Mouse (Mus musculus): ENCODE results near the gene Dok5. TPM values are rescaled to one million over a fixed set of nuclear protein-coding genes. Genes with fewer than 3 reads are reported as not detected.

The Dok5 gene
- total RNA-seq, 2 experiments from 2014 or later: 13.6 to 17.0 TPM

DNA sequence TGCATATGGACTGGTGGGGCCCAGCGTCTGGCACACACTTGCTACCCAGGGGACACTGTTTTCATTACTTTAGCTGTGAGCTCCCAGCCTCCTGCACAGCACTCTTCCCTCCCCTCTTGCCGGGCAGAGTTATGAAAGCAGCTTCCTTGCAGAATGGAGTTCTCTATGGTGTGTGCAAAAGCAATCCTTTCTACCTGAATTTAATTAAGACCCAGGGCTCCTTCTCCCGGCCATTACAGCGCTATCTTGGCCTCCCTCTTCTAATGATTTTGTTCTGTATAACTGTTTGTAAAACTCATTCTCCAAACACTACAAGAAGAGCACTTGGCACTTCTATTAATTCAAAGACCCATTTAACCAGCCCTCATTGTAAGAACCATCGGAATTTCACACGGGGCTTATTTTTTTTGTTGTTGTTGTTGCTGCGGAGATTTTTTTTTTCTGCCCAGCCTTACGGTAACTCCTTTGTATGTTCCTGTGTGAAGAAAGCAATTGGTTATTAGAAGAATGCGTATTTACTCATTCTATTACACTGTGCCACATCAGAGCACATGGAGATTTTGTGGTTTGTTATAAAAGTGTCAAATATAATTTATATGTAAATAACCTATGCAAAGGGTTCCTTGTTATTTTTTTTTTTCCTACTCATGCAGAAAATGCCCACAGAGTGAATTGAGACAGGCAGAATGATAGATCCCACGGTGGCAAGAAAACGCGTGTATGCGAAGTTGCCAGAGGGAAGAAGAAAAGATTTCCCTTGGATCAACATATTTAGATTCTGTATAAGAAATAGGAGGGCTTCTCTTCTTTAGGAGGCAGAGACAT, 170.8 kb downstream of the Dok5 start:
- intact Hi-C loops (cut with DNase I; ENCODE audit: low total_unique reads): no loop called here
- no peak for DNase-seq

- intact Hi-C loops (cut with DNase I; ENCODE audit: low total_unique reads): no loop called here
- no peak for DNase-seq
Observed at GRCm38 (mm10) chr2:170903029-170903306, 171.4 kb downstream of the Dok5 start.

GRCm38 (mm10) chr2:170903367-170903766, 171.8 kb downstream of the Dok5 start:
- no peak for DNase-seq
- intact Hi-C loops (cut with DNase I; ENCODE audit: low total_unique reads): no loop called here

DNA sequence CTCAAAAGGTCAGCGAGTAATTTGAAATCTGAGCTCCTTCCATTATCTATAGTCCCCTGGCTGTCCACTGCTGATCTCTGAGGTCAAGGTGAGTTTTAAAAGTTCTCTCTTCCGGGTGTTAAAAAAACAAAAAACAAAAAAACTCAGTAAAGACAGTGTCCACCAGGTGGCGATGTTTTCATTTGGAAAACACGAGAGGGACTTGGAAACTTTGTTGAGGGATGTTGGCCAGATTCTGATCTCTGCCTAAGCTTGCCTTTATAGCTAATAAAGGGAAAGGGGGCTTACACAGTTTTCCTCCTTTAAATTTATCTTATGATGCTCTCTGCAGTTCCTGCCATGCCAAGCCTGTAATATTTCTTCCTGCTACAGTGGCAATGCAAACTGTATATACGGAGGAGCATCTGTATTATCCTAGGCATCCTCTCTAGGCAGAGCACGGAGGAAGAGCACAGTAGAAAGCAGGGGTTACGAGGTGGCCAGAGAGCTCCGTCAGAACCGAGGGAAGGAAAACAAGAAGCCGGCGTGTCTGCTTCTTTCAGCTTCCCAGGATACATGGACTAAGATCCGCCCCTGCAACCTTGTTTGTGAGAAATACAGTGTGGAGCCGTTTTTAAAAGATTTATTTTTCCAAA, 181.1 kb downstream of the Dok5 start:
- no peak for DNase-seq

DNA sequence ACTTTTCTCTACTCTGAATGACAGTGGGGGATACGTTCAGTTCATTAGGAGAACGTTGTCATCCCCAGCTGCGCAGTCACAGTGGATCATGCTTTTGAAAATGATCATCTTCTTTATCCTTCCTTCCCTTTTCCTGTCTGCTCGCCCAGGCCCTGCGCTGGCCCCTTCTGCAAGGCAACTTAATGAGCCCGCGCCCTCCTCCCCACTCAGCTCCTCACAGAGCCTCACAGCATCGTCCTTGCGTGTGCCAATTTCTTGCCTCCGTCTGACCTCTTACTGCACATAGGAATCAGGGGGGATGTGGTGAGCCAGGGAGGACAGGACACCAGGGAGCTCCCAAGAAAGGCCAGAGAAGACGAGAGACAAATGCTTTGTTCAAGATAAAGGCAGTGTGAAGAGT, 182.3 kb downstream of the Dok5 start:
- DNase-seq: no peak
- intact Hi-C loops (cut with DNase I; ENCODE audit: low total_unique reads): loop anchor here (10.0 kb wide), 1 partner anchor 1301 kb away; no protein-coding TSS in a partner anchor

More for the DNA sequence above, 181.1 kb downstream of the Dok5 start:
- intact Hi-C loops (cut with DNase I; ENCODE audit: low total_unique reads): loop anchor here (10.0 kb wide), 1 partner anchor 1302 kb away; no protein-coding TSS in a partner anchor

DNA sequence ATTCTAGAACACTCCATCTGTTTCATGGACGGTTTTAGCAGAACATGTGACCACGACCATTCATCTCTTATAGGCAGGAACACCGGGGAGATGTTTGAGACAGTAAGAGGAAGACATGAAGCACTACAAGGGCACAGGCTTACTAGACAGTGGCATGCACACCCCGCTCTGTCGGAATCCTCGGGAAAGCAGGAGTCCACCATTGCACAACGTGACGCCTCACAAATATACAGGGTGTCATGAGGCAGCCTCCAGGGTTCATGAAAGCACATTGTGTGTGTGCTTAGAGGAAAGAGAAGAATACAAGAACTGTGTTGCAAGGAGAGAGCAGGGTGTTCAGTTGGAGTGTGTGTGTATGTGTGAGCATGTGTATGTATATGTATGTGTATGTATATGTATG, 184.0 kb downstream of the Dok5 start:
- intact Hi-C loops (cut with DNase I; ENCODE audit: low total_unique reads): loop anchor here (10.0 kb wide), 1 partner anchor 1299 kb away; no protein-coding TSS in a partner anchor
- DNase-seq: no peak

GRCm38 (mm10) chr2:170922260-170922659, 190.7 kb downstream of the Dok5 start:
- intact Hi-C loops (cut with DNase I; ENCODE audit: low total_unique reads): no loop called here
- DNase-seq: no peak

DNA sequence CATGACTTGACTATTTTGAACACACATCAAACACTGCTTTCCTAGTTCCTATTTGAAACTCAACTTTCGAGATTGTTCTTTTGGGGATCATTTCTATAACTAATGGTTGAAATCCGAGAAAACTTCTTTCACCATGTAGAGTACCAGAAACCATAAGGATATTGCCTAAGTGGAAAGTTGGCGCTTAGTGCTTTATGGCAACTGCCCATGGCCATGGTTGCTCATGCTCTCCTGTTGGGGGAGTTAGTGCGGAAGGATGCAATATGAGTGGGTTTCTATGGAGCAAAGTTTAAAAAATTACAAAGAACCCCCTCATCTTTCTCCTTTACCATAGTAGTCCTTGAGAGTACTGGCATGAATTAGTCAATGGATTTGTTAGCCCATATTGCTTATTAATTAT, 192.5 kb downstream of the Dok5 start:
- no peak for DNase-seq
- intact Hi-C loops (cut with DNase I; ENCODE audit: low total_unique reads): no loop called here

GRCm38 (mm10) chr2:170926237-170926636, 194.6 kb downstream of the Dok5 start:
- intact Hi-C loops (cut with DNase I; ENCODE audit: low total_unique reads): no loop called here
- DNase-seq: no peak

Other genes with a start within 250 kb of the Dok5 start
- gene Pfdn4, start 235.4 kb upstream of the Dok5 start, total RNA-seq (2021): 10 to 100 TPM; 13.3 to 19.1 TPM
- gene Cyp24a1, start 234.7 kb upstream of the Dok5 start, total RNA-seq (2021): not detected
- gene 4930470P17Rik, start 129.8 kb upstream of the Dok5 start, total RNA-seq (2021): not detected

Data from gastrocnemius, postnatal 14 days (tissue).